Mouse (Mus musculus) midbrain, embryonic 12.5 days (tissue): Measurements from ENCODE around the gene Wdr46. TPM values are rescaled to one million over a fixed set of nuclear protein-coding genes. Genes with fewer than 3 reads are reported as not detected.
A peak's percentile ranks its signal among the peaks of the same experiment; 100 is the strongest.

Source experiments
- ATAC-seq: fragments of 200-750 bp; cut with Nextera tagmentation; 2 replicates; pipeline ENCODE4 v1.8.0; 2017; ENCODE audit warnings: low read depth, moderate TSS enrichment, moderate library complexity; ENCODE audit not compliant: low FRiP score
- H3K27ac ChIP-seq: fragments of 300-500 bp; sonication (generic); replicated peaks from 2 replicates; pipeline ENCODE4 v1.5.1; 2016; ENCODE audit warnings: mild to moderate bottlenecking
- H3K27me3 ChIP-seq: fragments of 300-500 bp; sonication (generic); 2 replicates; pipeline ENCODE4 v1.6.1; 2016; ENCODE audit warnings: mild to moderate bottlenecking
- H3K36me3 ChIP-seq: fragments of 300-500 bp; sonication (generic); 2 replicates; pipeline ENCODE4 v1.6.1; 2016
- H3K4me1 ChIP-seq: fragments of 300-500 bp; sonication (generic); 2 replicates; pipeline ENCODE4 v1.6.1; 2016
- H3K4me2 ChIP-seq: fragments of 300-500 bp; sonication (generic); replicated peaks from 2 replicates; pipeline ENCODE4 v1.6.1; 2016; ENCODE audit warnings: mild to moderate bottlenecking, moderate library complexity
- H3K4me3 ChIP-seq: fragments of 300-500 bp; sonication (generic); 2 replicates; pipeline ENCODE4 v1.5.1; 2016; ENCODE audit warnings: mild to moderate bottlenecking
- H3K9ac ChIP-seq: fragments of 300-500 bp; sonication (generic); replicated peaks from 2 replicates; pipeline ENCODE4 v1.6.1; 2016; ENCODE audit warnings: mild to moderate bottlenecking, moderate library complexity
- H3K9me3 ChIP-seq: fragments of 300-500 bp; sonication (generic); 2 replicates; pipeline ENCODE4 v1.6.1; 2016; ENCODE audit warnings: mild to moderate bottlenecking
- WGBS: fragments of 180-500 bp; shearing (Covaris S2); methylation state at CpG from one replicate; pipeline ENCODE4 v1.1.7; 2016; 5-methylcytosine and 5-hydroxymethylcytosine counted together
- polyA plus RNA-seq: library from polyadenylated mRNA; unstranded; fragments of >200 nt; fragmentation: Nextera tagmentation; extraction: Ambion mirVana; gene quantifications from 2 replicates; pipeline ENCODE4 v1.2.1, GENCODE M21; 2016

Gene Wdr46
- polyA plus RNA-seq, 1 experiment from 2014 or later = 37.5 TPM

GRCm38 (mm10) chr17:33932970-33933369 lies 7.5 kb upstream of the Wdr46 start:
- no peak for ATAC-seq
- H3K27me3 ChIP-seq = no peaks in the 10 kb centered on the region
- H3K27ac ChIP-seq = no peak overlapping the region
- peaks cover 52% of the 10 kb centered on the region for H3K36me3 ChIP-seq
- no peaks in the 10 kb centered on the region for H3K9me3 ChIP-seq
- H3K4me1 ChIP-seq = peaks cover 20% of the 10 kb centered on the region
- WGBS = 91% methylated on average over 15 of the region's 15 CpGs
- no peak overlapping the region for H3K4me3 ChIP-seq
- H3K9ac ChIP-seq = no peak overlapping the region
- H3K4me2 ChIP-seq = no peak overlapping the region

DNA sequence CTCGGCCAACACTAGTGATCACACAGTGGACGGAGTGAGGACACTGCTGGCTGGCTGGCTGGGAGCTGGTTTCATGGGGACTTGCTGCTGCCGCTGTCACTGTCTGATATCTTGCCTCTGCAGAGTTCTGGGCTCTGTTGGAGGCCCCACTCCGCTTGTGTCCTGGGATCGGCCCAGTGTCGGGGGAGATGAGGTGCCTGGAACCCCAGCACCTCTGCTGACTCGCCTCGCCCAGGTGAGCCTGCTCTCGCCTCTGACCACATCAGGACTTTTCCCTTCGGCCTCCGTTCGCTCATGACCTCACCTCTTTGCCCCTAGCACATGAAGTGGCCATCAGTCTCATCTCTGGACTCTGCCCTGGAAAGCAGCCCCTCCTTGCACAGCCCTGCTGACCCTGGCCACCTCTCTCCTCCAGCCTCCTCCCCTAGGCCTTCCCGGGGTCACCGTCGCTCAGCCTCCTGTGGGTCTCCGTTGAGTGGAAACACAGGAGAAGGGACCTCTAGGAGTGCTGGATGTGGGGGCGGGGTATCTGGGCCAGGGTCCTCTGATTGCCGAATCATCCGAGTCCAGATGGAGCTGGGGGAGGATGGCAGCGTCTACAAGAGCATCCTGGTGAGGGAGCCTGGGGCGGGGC lies 4.9 kb upstream of the Wdr46 start:
- H3K27ac ChIP-seq = no peak overlapping the region
- H3K4me1 ChIP-seq = peaks cover 20% of the 10 kb centered on the region
- peaks cover 62% of the 10 kb centered on the region for H3K36me3 ChIP-seq
- no peak overlapping the region for H3K9ac ChIP-seq
- no peaks in the 10 kb centered on the region for H3K9me3 ChIP-seq
- H3K4me2 ChIP-seq = no peak overlapping the region
- no peaks in the 10 kb centered on the region for H3K27me3 ChIP-seq
- no peak overlapping the region for H3K4me3 ChIP-seq
- WGBS = 88% methylated on average over 21 of the region's 21 CpGs
- no peak for ATAC-seq

- peaks cover 23% of the 10 kb centered on the region for H3K4me1 ChIP-seq
- no peak for ATAC-seq
- H3K4me2 ChIP-seq = no peak overlapping the region
- 91% methylated on average over 15 of the region's 15 CpGs for WGBS
- H3K27me3 ChIP-seq = no peaks in the 10 kb centered on the region
- H3K36me3 ChIP-seq = peaks cover 60% of the 10 kb centered on the region
- H3K27ac ChIP-seq = no peak overlapping the region
- H3K9me3 ChIP-seq = no peaks in the 10 kb centered on the region
- H3K9ac ChIP-seq = no peak overlapping the region
- no peak overlapping the region for H3K4me3 ChIP-seq
Observed at GRCm38 (mm10) chr17:33936993-33937392, 3.5 kb upstream of the Wdr46 start.

- H3K4me3 ChIP-seq = no peak overlapping the region
- no peak overlapping the region for H3K9ac ChIP-seq
- 82% methylated on average over 11 of the region's 11 CpGs for WGBS
- H3K9me3 ChIP-seq = no peaks in the 10 kb centered on the region
- H3K36me3 ChIP-seq = peaks cover 54% of the 10 kb centered on the region
- H3K4me1 ChIP-seq = peaks cover 24% of the 10 kb centered on the region
- ATAC-seq = no peak
- no peak overlapping the region for H3K27ac ChIP-seq
- H3K27me3 ChIP-seq = no peaks in the 10 kb centered on the region
- peak overlapping the region; percentile 99; the same call in 1 of the 2 replicates for H3K4me2 ChIP-seq
Observed at GRCm38 (mm10) chr17:33938783-33939182, 1.7 kb upstream of the Wdr46 start.

- Histone ChIP-seq H3K27me3 (no peaks in the 10 kb centered on the region), H3K4me1 (peaks cover 24% of the 10 kb centered on the region), H3K36me3 (peaks cover 59% of the 10 kb centered on the region), H3K27ac (no peak overlapping the region), H3K4me3 (peak overlapping the region; percentile 91), H3K9ac (peak overlapping the region; percentile 79), H3K4me2 (peak overlapping the region; percentile 99), H3K9me3 (no peaks in the 10 kb centered on the region)
- WGBS = 3% methylated on average over 26 of the region's 26 CpGs
- ATAC-seq = peak; percentile 5; the same call in 1 of the 2 replicates
Observed at GRCm38 (mm10) chr17:33940981-33941380, 521 bp downstream of the Wdr46 start.

GRCm38 (mm10) chr17:33941381-33941780 lies 921 bp downstream of the Wdr46 start:
- Histone ChIP-seq H3K4me1 (peaks cover 24% of the 10 kb centered on the region), H3K9ac (peak overlapping the region; percentile 79), H3K4me3 (peak overlapping the region; percentile 91), H3K36me3 (peaks cover 60% of the 10 kb centered on the region), H3K27me3 (no peaks in the 10 kb centered on the region), H3K27ac (no peak overlapping the region), H3K4me2 (peak overlapping the region; percentile 99), H3K9me3 (no peaks in the 10 kb centered on the region)
- 65% methylated on average over 19 of the region's 19 CpGs for WGBS
- ATAC-seq = no peak

DNA sequence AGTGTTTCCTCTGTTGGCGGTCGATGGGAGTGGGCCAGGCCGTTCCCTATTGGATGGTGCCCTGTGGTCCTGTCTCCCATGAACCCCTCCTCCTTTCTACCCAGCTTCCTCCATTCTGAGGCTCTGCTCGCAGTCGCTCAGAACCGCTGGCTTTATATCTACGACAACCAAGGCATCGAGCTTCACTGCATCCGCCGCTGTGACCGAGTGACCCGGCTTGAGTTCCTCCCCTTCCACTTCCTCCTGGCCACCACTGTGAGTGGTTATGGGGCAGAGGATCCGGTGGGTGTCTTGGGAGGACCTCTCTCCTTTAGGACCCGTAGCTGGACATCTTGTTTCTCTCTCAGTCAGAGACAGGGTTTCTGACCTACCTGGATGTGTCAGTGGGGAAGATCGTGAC lies 3.0 kb downstream of the Wdr46 start:
- H3K27ac ChIP-seq = no peak overlapping the region
- H3K9ac ChIP-seq = no peak overlapping the region
- peaks cover 58% of the 10 kb centered on the region for H3K36me3 ChIP-seq
- no peaks in the 10 kb centered on the region for H3K27me3 ChIP-seq
- H3K4me2 ChIP-seq = no peak overlapping the region
- no peak for ATAC-seq
- no peaks in the 10 kb centered on the region for H3K9me3 ChIP-seq
- peaks cover 24% of the 10 kb centered on the region for H3K4me1 ChIP-seq
- 93% methylated on average over 15 of the region's 15 CpGs for WGBS
- H3K4me3 ChIP-seq = no peak overlapping the region

- 91% methylated on average over 10 of the region's 10 CpGs for WGBS
- no peak overlapping the region for H3K4me2 ChIP-seq
- no peak overlapping the region for H3K4me3 ChIP-seq
- H3K9ac ChIP-seq = no peak overlapping the region
- H3K36me3 ChIP-seq = peaks cover 77% of the 10 kb centered on the region
- no peaks in the 10 kb centered on the region for H3K27me3 ChIP-seq
- H3K27ac ChIP-seq = no peak overlapping the region
- no peaks in the 10 kb centered on the region for H3K9me3 ChIP-seq
- peaks cover 31% of the 10 kb centered on the region for H3K4me1 ChIP-seq
- no peak for ATAC-seq
Observed at GRCm38 (mm10) chr17:33947430-33948089, 7.1 kb downstream of the Wdr46 start.

GRCm38 (mm10) chr17:33948090-33948904 lies 7.8 kb downstream of the Wdr46 start:
- ATAC-seq = no peak
- Histone ChIP-seq H3K27ac (no peak overlapping the region), H3K4me2 (no peak overlapping the region), H3K4me1 (peaks cover 38% of the 10 kb centered on the region), H3K9me3 (no peaks in the 10 kb centered on the region), H3K27me3 (no peaks in the 10 kb centered on the region), H3K9ac (no peak overlapping the region), H3K4me3 (no peak overlapping the region), H3K36me3 (peaks cover 77% of the 10 kb centered on the region)
- WGBS = 87% methylated on average over 22 of the region's 22 CpGs

GRCm38 (mm10) chr17:33948905-33949537 lies 8.6 kb downstream of the Wdr46 start:
- no peak for ATAC-seq
- Histone ChIP-seq H3K27ac (no peak overlapping the region), H3K36me3 (peaks cover 75% of the 10 kb centered on the region), H3K4me3 (no peak overlapping the region), H3K4me1 (peaks cover 46% of the 10 kb centered on the region), H3K9me3 (no peaks in the 10 kb centered on the region), H3K4me2 (no peak overlapping the region), H3K9ac (no peak overlapping the region), H3K27me3 (no peaks in the 10 kb centered on the region)
- WGBS = 93% methylated on average over 19 of the region's 19 CpGs

GRCm38 (mm10) chr17:33950131-33950625 lies 9.7 kb downstream of the Wdr46 start:
- no peaks in the 10 kb centered on the region for H3K27me3 ChIP-seq
- H3K4me3 ChIP-seq = peak overlapping the region; percentile 48
- WGBS = 74% methylated on average over 10 of the region's 10 CpGs
- peak overlapping the region; percentile 89; the same call in 1 of the 2 replicates for H3K27ac ChIP-seq
- peak overlapping the region; percentile 76 for H3K4me2 ChIP-seq
- peak overlapping the region; percentile 63 for H3K9ac ChIP-seq
- ATAC-seq = no peak
- H3K9me3 ChIP-seq = no peaks in the 10 kb centered on the region
- peaks cover 54% of the 10 kb centered on the region for H3K4me1 ChIP-seq
- peaks cover 66% of the 10 kb centered on the region for H3K36me3 ChIP-seq
